Mouse (Mus musculus) stomach, postnatal 0 days (tissue): ENCODE results near the gene Strip1. TPM values are rescaled to one million over a fixed set of nuclear protein-coding genes. Genes with fewer than 3 reads are reported as not detected.

ENCODE experiments used
- ATAC-seq: fragments of 200-750 bp; cut with Nextera tagmentation; 2 replicates; pipeline ENCODE4 v1.8.0; 2017; ENCODE audit not compliant: low FRiP score, low TSS enrichment
- DNase-seq: peaks from one replicate; pipeline ENCODE4 v3.0.0-alpha.2; 2016; ENCODE audit warnings: low spot score
- H3K27ac ChIP-seq: fragments of 300-500 bp; sonication (generic); replicated peaks from 2 replicates; pipeline ENCODE4 v1.5.1; 2014; ENCODE audit warnings: mild to moderate bottlenecking, control low read depth
- H3K27me3 ChIP-seq: fragments of 300-500 bp; sonication (generic); 2 replicates; pipeline ENCODE4 v1.6.1; 2014; ENCODE audit warnings: low read length; ENCODE audit not compliant: control insufficient read depth, insufficient read depth
- H3K36me3 ChIP-seq: fragments of 300-500 bp; sonication (generic); 2 replicates; pipeline ENCODE4 v1.6.1; 2014; ENCODE audit warnings: low read length, mixed read lengths; ENCODE audit not compliant: control insufficient read depth, insufficient read depth
- H3K4me1 ChIP-seq: fragments of 300-500 bp; sonication (generic); replicated peaks from 2 replicates; pipeline ENCODE4 v1.6.1; 2014; ENCODE audit warnings: antibody characterized with exemption; ENCODE audit not compliant: control insufficient read depth, insufficient read depth
- H3K4me2 ChIP-seq: fragments of 300-500 bp; sonication (generic); replicated peaks from 2 replicates; pipeline ENCODE4 v1.6.1; 2014; ENCODE audit warnings: low read depth, mild to moderate bottlenecking, control low read depth, moderate library complexity
- H3K4me3 ChIP-seq: fragments of 300-500 bp; sonication (generic); 2 replicates; pipeline ENCODE4 v1.5.1; 2014; ENCODE audit warnings: low read depth, low read length, control low read depth
- H3K9ac ChIP-seq: fragments of 300-500 bp; sonication (generic); 2 replicates; pipeline ENCODE4 v1.6.1; 2014; ENCODE audit warnings: mild to moderate bottlenecking, low read length, control low read depth, mixed read lengths
- H3K9me3 ChIP-seq: fragments of 300-500 bp; sonication (generic); 2 replicates; pipeline ENCODE4 v1.6.1; 2016; ENCODE audit warnings: low read length; ENCODE audit not compliant: control insufficient read depth
- CTCF ChIP-seq: IDR thresholded peaks from 2 replicates; pipeline ENCODE4 v1.5.1; 2016; ENCODE audit warnings: antibody characterized with exemption, low read depth, mild to moderate bottlenecking, moderate library complexity
- EP300 ChIP-seq: optimal IDR thresholded peaks from 2 replicates; pipeline ENCODE3; 2016; ENCODE audit warnings: antibody characterized with exemption
- WGBS: fragments of 180-500 bp; shearing (Covaris S2); extraction: QIAGEN DNeasy Blood & Tissue Kit; methylation state at CpG from one replicate; pipeline ENCODE4 v1.1.7; 2014; 5-methylcytosine and 5-hydroxymethylcytosine counted together
- polyA plus RNA-seq: library from polyadenylated mRNA; unstranded; fragments of >200 nt; fragmentation: Nextera tagmentation; extraction: Ambion mirVana; gene quantifications from 2 replicates; pipeline ENCODE4 v1.2.1, GENCODE M21; 2015

The Strip1 gene
- polyA plus RNA-seq, 1 experiment from 2014 or later, result 25.4 TPM

DNA sequence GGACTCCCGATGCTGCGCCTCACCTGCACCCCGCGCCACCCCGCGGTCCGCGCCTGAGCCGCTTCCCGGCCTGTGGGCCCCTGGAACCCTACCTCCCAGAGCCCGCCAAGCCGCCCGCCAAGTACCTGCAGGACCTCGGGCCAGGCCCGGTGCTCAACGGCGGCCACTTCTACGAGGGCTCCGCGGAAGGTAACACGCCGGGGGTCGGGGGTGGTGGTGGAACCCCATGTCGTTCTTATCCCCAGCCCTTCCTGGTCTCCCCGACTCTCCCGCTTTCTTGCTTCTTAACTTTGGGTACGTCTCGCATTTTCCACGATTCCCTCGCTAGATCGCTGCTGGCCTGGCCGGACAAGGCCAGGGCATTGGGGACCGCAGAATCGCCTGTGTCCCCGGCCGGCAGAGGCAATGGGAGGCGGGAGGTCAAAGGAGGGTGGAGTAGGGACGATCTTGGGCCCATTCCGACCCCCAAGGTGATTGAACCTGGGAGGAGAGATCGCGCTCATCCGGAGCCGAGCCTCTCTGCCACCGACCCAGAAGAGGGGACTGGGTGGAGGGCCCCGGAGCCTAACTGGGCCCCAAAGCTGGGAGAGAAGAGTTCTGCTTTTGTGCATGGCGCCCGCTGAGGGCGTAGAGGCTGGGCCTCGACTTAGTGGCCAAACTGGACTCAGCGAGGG, 36.1 kb downstream of the Strip1 start:
- 1% methylated on average over 44 of the region's 50 CpGs for WGBS
- peak overlapping the region; percentile 46 for H3K4me2 ChIP-seq
- DNase-seq (no peak), ATAC-seq (peak; percentile 26; the same call in 1 of the 2 replicates)
- H3K36me3 ChIP-seq, result no peaks in the 10 kb centered on the region
- no peak overlapping the region for H3K9ac ChIP-seq
- peaks cover 21% of the 10 kb centered on the region for H3K27me3 ChIP-seq
- TF ChIP-seq EP300, result no peak
- TF ChIP-seq CTCF, result no peak
- peak overlapping the region; percentile 31 for H3K4me3 ChIP-seq
- no peaks in the 10 kb centered on the region for H3K4me1 ChIP-seq
- H3K27ac ChIP-seq, result no peak overlapping the region
- no peaks in the 10 kb centered on the region for H3K9me3 ChIP-seq

- peak within 1 kb of the TSS; percentile 31 for H3K4me3 ChIP-seq
- H3K9ac ChIP-seq, result no peak within 1 kb of the TSS
Observed at GRCm38 (mm10) chr3:107594662-107595263, 36.7 kb downstream of the Strip1 start, which contains the start of gene Alx3. TSS of gene Alx3 (plus strand) at chr3:107595031.

DNA sequence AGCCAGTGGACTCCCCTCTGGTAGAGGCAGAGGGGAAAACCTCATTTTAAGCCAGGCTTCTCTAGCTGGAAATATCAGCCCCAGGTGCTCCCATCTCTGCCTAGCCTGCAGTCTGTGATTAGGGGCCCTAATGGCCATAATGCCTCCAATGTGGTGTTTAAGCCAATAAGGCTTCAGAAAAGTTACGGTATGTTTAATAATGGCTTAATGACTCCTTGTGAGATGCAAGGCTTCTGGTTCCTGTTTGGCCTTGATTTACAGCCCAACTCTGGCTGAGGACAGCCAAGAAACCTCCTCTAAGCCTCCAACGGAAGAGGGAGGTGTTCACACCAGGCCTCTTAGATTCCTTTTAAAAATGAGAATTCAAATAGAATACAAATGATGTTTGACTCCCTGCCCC, 37.9 kb downstream of the Strip1 start:
- Histone ChIP-seq H3K4me3 (no peak overlapping the region), H3K9ac (no peak overlapping the region), H3K27ac (no peak overlapping the region), H3K4me2 (no peak overlapping the region), H3K4me1 (no peaks in the 10 kb centered on the region), H3K9me3 (no peaks in the 10 kb centered on the region), H3K27me3 (peaks cover 21% of the 10 kb centered on the region), H3K36me3 (no peaks in the 10 kb centered on the region)
- no peak for DNase-seq
- TF ChIP-seq EP300 (no peak), CTCF (no peak)
- WGBS, result 49% methylated on average over 2 of the region's 2 CpGs
- no peak for ATAC-seq

More at GRCm38 (mm10) chr3:107594662-107595263, 36.7 kb downstream of the Strip1 start, which contains the start of gene Alx3:
- H3K27ac ChIP-seq, result no peak within 1 kb of the TSS
- ATAC-seq (no peak), DNase-seq (no peak)
- H3K4me2 ChIP-seq, result peak within 1 kb of the TSS; percentile 46
- peaks cover 21% of the 10 kb centered on the region for H3K27me3 ChIP-seq
- no peaks in the 10 kb centered on the region for H3K4me1 ChIP-seq
- 4% methylated on average over 26 of the region's 46 CpGs for WGBS
- no peak for TF ChIP-seq EP300
- no peak for TF ChIP-seq CTCF
- H3K9me3 ChIP-seq, result no peaks in the 10 kb centered on the region
- H3K36me3 ChIP-seq, result no peaks in the 10 kb centered on the region

DNA sequence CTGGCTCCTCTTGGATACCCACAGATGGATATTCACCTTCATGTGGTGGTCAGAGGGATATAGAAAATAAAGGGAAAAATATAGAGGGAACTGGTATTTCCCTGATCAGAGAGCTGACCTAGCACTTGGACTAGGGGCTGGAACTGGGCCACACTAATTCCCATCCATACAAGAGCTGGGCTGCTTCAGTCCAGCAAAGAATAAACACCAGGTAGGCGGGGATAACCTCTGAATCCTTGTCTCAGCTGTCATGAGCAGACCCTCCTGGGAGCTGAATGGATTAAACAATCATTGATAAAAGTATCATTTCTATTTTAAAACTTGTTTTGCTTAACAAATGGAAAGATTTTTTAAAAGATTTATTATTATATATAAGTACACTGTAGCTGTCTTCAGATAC, 39.9 kb downstream of the Strip1 start:
- Histone ChIP-seq H3K4me2 (no peak overlapping the region), H3K9ac (no peak overlapping the region), H3K4me1 (no peaks in the 10 kb centered on the region), H3K4me3 (no peak overlapping the region), H3K36me3 (no peaks in the 10 kb centered on the region), H3K9me3 (no peaks in the 10 kb centered on the region), H3K27me3 (peaks cover 9% of the 10 kb centered on the region; the same call in 1 of the 2 replicates), H3K27ac (no peak overlapping the region)
- DNase-seq (no peak), ATAC-seq (no peak)
- TF ChIP-seq EP300, result no peak
- no peak for TF ChIP-seq CTCF
- 50% methylated on average over 1 of the region's 1 CpGs for WGBS

GRCm38 (mm10) chr3:107586504-107586903, 45.0 kb downstream of the Strip1 start:
- H3K36me3 ChIP-seq, result no peaks in the 10 kb centered on the region
- 71% methylated on average over 6 of the region's 6 CpGs for WGBS
- H3K27ac ChIP-seq, result no peak overlapping the region
- DNase-seq, result no peak
- no peak overlapping the region for H3K4me2 ChIP-seq
- no peaks in the 10 kb centered on the region for H3K9me3 ChIP-seq
- H3K27me3 ChIP-seq, result peaks cover 9% of the 10 kb centered on the region; the same call in 1 of the 2 replicates
- H3K4me1 ChIP-seq, result no peaks in the 10 kb centered on the region
- TF ChIP-seq EP300, result no peak
- TF ChIP-seq CTCF, result no peak
- H3K4me3 ChIP-seq, result no peak overlapping the region
- ATAC-seq, result no peak
- no peak overlapping the region for H3K9ac ChIP-seq

- ATAC-seq, result no peak
- Histone ChIP-seq H3K4me2 (no peak overlapping the region), H3K9ac (no peak overlapping the region), H3K27me3 (peaks cover 10% of the 10 kb centered on the region; the same call in 1 of the 2 replicates), H3K4me1 (no peaks in the 10 kb centered on the region), H3K27ac (no peak overlapping the region), H3K36me3 (no peaks in the 10 kb centered on the region), H3K9me3 (no peaks in the 10 kb centered on the region), H3K4me3 (no peak overlapping the region)
- TF ChIP-seq EP300 (no peak), CTCF (no peak)
- WGBS, result 10% methylated on average over 1 of the region's 1 CpGs
- no peak for DNase-seq
Observed at GRCm38 (mm10) chr3:107583893-107584292, 47.6 kb downstream of the Strip1 start.
